Mouse (Mus musculus) neural tube, embryonic 13.5 days (tissue): ENCODE data around the gene Fbxl14. TPM values are rescaled to one million over a fixed set of nuclear protein-coding genes. Genes with fewer than 3 reads are reported as not detected.

Source experiments
- polyA plus RNA-seq: library from polyadenylated mRNA; unstranded; fragments of >200 nt; fragmentation: Nextera tagmentation; extraction: Ambion mirVana; gene quantifications from 2 replicates; pipeline ENCODE4 v1.2.1, GENCODE M21; 2015

The Fbxl14 gene
- polyA plus RNA-seq, 1 experiment from 2014 or later: 3.0 TPM

Other genes with a start within 250 kb of the Fbxl14 start
- 0.17 and 0.55 TPM in 2 replicates for gene Cacna2d4, start 243.1 kb upstream of the Fbxl14 start, polyA plus RNA-seq
- gene Lrtm2, start 148.9 kb upstream of the Fbxl14 start, polyA plus RNA-seq: 3.4 and 3.8 TPM in 2 replicates
- gene Adipor2, start 62.0 kb upstream of the Fbxl14 start, polyA plus RNA-seq: 33.4 and 39.2 TPM in 2 replicates
- 4.3 and 5.5 TPM in 2 replicates for gene Wnt5b, start 64.7 kb downstream of the Fbxl14 start, polyA plus RNA-seq